ENCODE assay signal across 9 mouse cellular contexts in the genomic region with DNA sequence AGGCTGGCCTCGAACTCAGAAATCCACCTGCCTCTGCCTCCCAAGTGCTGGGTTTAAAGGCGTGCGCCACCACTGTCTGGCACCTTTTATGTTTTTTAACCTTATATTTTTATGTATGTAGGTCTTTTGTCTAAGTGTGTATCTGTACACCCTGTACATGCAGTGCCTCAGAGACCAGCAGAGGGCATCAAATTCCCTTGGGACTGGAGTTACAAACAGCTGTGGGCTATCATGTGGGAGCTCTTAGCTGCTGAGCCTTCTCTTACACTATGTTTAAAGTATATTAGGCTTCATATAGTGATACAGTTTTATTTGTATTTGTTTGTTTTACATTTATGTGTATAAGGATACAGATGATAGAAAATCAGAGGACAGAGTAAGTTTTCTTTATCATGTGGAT. TPM values are rescaled to one million over a fixed set of nuclear protein-coding genes. Genes with fewer than 3 reads are reported as not detected.
DNase-seq lines count a peak whose midpoint lies in the region; ATAC-seq and TF ChIP-seq lines count a peak whose summit lies in the region.
"Had no signal": no experiment of that assay in that cellular context is flagged by ENCODE, and none has a peak within 500 bp of the region (broad histone marks: within the 10 kb centered on the region; RNA-seq: fewer than 3 reads in every experiment).

No protein-coding gene starts in this region.

- H3K9me3 ChIP-seq in hindbrain, embryonic 14.5 days (ENCODE audit: control insufficient read depth, low read length) = no peaks in the 10 kb centered on the region
- H3K9me3 ChIP-seq in hindbrain, embryonic 12.5 days (replicated peaks) = no peaks in the 10 kb centered on the region
- H3K9me3 ChIP-seq in lung, embryonic 14.5 days (ENCODE audit: low read depth, low read length) = no peaks in the 10 kb centered on the region
- no peaks in the 10 kb centered on the region for H3K9me3 ChIP-seq in hindbrain, embryonic 16.5 days (ENCODE audit: control insufficient read depth, low read length)
- H3K9me3 ChIP-seq: heart, embryonic 15.5 days; lung, embryonic 15.5 days had no signal

- ATAC-seq in hindbrain, embryonic 14.5 days (ENCODE audit: low FRiP score) = no peak
- ATAC-seq in hindbrain, embryonic 12.5 days (ENCODE audit: low FRiP score) = no peak
- ATAC-seq in Patski = no peak
- peak; percentile 83 for ATAC-seq in lung, embryonic 14.5 days (ENCODE audit: insufficient read depth)
- ATAC-seq in activated CD4-positive, CD25-positive, alpha-beta regulatory T cell, adult 4 months = no peak
- ATAC-seq in hindbrain, embryonic 16.5 days = no peak

- peak; percentile 50 for DNase-seq in hindbrain, embryonic 14.5 days (ENCODE audit: low spot score)
- DNase-seq in CD4-positive helper T cell, adult 2 months (ENCODE audit: low read depth, low spot score) = peak; percentile 12
- DNase-seq in Patski (ENCODE audit: low read depth, low spot score) = no peak
- DNase-seq in lung, embryonic 14.5 days = peak; percentile 73

- no peak overlapping the region for H3K27ac ChIP-seq in hindbrain, embryonic 14.5 days
- no peak overlapping the region for H3K27ac ChIP-seq in hindbrain, embryonic 12.5 days
- H3K27ac ChIP-seq in lung, embryonic 14.5 days (ENCODE audit: low read depth) = no peak overlapping the region
- no peak overlapping the region for H3K27ac ChIP-seq in hindbrain, embryonic 16.5 days (ENCODE audit: low read depth, low read length)
- H3K27ac ChIP-seq: heart, embryonic 15.5 days; lung, embryonic 15.5 days had no signal

- no peak overlapping the region for H3K9ac ChIP-seq in hindbrain, embryonic 14.5 days
- H3K9ac ChIP-seq in hindbrain, embryonic 12.5 days = no peak overlapping the region
- no peak overlapping the region for H3K9ac ChIP-seq in lung, embryonic 14.5 days
- no peak overlapping the region for H3K9ac ChIP-seq in hindbrain, embryonic 16.5 days (ENCODE audit: low read depth, low read length)
- H3K9ac ChIP-seq: heart, embryonic 15.5 days; lung, embryonic 15.5 days had no signal

- CTCF ChIA-PET in Patski (lab: Charles Lee) = interaction anchor here (3.2 kb wide), 1 partner anchor 9 kb away, joined by 15 read pairs; no protein-coding TSS in a partner anchor

- 99% methylated on average over 3 of the region's 3 CpGs for WGBS in hindbrain, embryonic 14.5 days
- 96% methylated on average over 3 of the region's 3 CpGs for WGBS in hindbrain, embryonic 12.5 days
- WGBS in lung, embryonic 14.5 days = 95% methylated on average over 3 of the region's 3 CpGs
- 97% methylated on average over 3 of the region's 3 CpGs for whole genome bisulfite sequencing in hindbrain, embryonic 16.5 days

- in situ Hi-C loops in Patski (cut with MboI; ENCODE audit: low pct_unique_long_range_greater_than_20kb) = loop anchor here (25.0 kb wide), 1 partner anchor 483 kb away; a partner anchor contains a TSS

- no peak overlapping the region for H3K4me2 ChIP-seq in hindbrain, embryonic 14.5 days (replicated peaks)
- no peak overlapping the region for H3K4me2 ChIP-seq in hindbrain, embryonic 12.5 days (replicated peaks)
- no peak overlapping the region for H3K4me2 ChIP-seq in lung, embryonic 14.5 days
- H3K4me2 ChIP-seq in hindbrain, embryonic 16.5 days (ENCODE audit: low read length) = no peak overlapping the region
- H3K4me2 ChIP-seq: heart, embryonic 15.5 days; lung, embryonic 15.5 days had no signal

- POLR2A ChIA-PET in Patski (lab: Charles Lee) = no interaction called here

- no peaks in the 10 kb centered on the region for H3K27me3 ChIP-seq in hindbrain, embryonic 14.5 days (ENCODE audit: control insufficient read depth, insufficient read depth, low read length)
- H3K27me3 ChIP-seq in hindbrain, embryonic 12.5 days = no peaks in the 10 kb centered on the region
- H3K27me3 ChIP-seq in Patski = no peaks in the 10 kb centered on the region
- no peaks in the 10 kb centered on the region for H3K27me3 ChIP-seq in lung, embryonic 14.5 days (ENCODE audit: insufficient read depth, low read length)
- no peaks in the 10 kb centered on the region for H3K27me3 ChIP-seq in hindbrain, embryonic 16.5 days (replicated peaks; ENCODE audit: control insufficient read depth, insufficient read depth, low read length)
- H3K27me3 ChIP-seq: heart, embryonic 15.5 days; lung, embryonic 15.5 days had no signal

- no peaks in the 10 kb centered on the region for H3K4me1 ChIP-seq in hindbrain, embryonic 14.5 days (replicated peaks; ENCODE audit: control insufficient read depth, insufficient read depth, low read length)
- no peaks in the 10 kb centered on the region for H3K4me1 ChIP-seq in hindbrain, embryonic 12.5 days
- no peaks in the 10 kb centered on the region for H3K4me1 ChIP-seq in lung, embryonic 14.5 days (ENCODE audit: insufficient read depth)
- H3K4me1 ChIP-seq in hindbrain, embryonic 16.5 days (ENCODE audit: control insufficient read depth, insufficient read depth, low read depth, low read length) = no peaks in the 10 kb centered on the region
- H3K4me1 ChIP-seq: heart, embryonic 15.5 days; lung, embryonic 15.5 days had no signal

- peak; percentile 62 for TF ChIP-seq CTCF in Patski (IDR thresholded peaks at IDR 0.05)
- peak; percentile 48 for TF ChIP-seq CTCF in lung, embryonic 14.5 days (IDR thresholded peaks at IDR 0.05; ENCODE audit: low read depth)

- peaks cover 93% of the 10 kb centered on the region for H3K36me3 ChIP-seq in hindbrain, embryonic 14.5 days (replicated peaks; ENCODE audit: control insufficient read depth, insufficient read depth)
- H3K36me3 ChIP-seq in hindbrain, embryonic 12.5 days = peaks cover 82% of the 10 kb centered on the region
- H3K36me3 ChIP-seq in lung, embryonic 14.5 days (ENCODE audit: insufficient read depth) = peaks cover 83% of the 10 kb centered on the region
- peaks cover 32% of the 10 kb centered on the region for H3K36me3 ChIP-seq in hindbrain, embryonic 16.5 days (ENCODE audit: control insufficient read depth, insufficient read depth, low read length)

- no peak overlapping the region for H3K4me3 ChIP-seq in hindbrain, embryonic 14.5 days (replicated peaks; ENCODE audit: low read length)
- H3K4me3 ChIP-seq in hindbrain, embryonic 12.5 days = no peak overlapping the region
- no peak overlapping the region for H3K4me3 ChIP-seq in lung, embryonic 14.5 days (ENCODE audit: low read depth, low read length)
- no peak overlapping the region for H3K4me3 ChIP-seq in hindbrain, embryonic 16.5 days (ENCODE audit: low read length)
- H3K4me3 ChIP-seq: heart, embryonic 15.5 days; lung, embryonic 15.5 days had no signal

RNA-seq across cellular contexts. Expression of a gene that starts 45.6 kb away (rescaled TPM):
- polyA plus RNA-seq in hindbrain, embryonic 14.5 days (2014; fragmentation: Nextera tagmentation; extraction: Ambion mirVana) = 7.0 and 8.6 TPM in 2 replicates
- polyA plus RNA-seq in hindbrain, embryonic 12.5 days (2016; fragmentation: Nextera tagmentation; extraction: Ambion mirVana) = 2.0 and 2.1 TPM in 2 replicates
- polyA plus RNA-seq in Patski (2021) = 0.14 TPM
- 0.70 and 0.71 TPM in 2 replicates for polyA plus RNA-seq in lung, embryonic 14.5 days (2014; fragmentation: Nextera tagmentation; extraction: Ambion mirVana)
- under 1 TPM in 1 of 2 experiments, not detected in 1; 0.14 TPM for polyA plus RNA-seq in activated CD4-positive, CD25-positive, alpha-beta regulatory T cell, adult 4 months (2017; shearing (Covaris generic))
- polyA plus RNA-seq in hindbrain, embryonic 16.5 days (2015; fragmentation: Nextera tagmentation; extraction: Ambion mirVana) = 7.0 and 7.4 TPM in 2 replicates

RNA-seq across cellular contexts. Expression of a gene that starts 54.7 kb away (rescaled TPM):
- polyA plus RNA-seq in hindbrain, embryonic 14.5 days (2014; fragmentation: Nextera tagmentation; extraction: Ambion mirVana) = 21.7 and 24.7 TPM in 2 replicates
- polyA plus RNA-seq in hindbrain, embryonic 12.5 days (2016; fragmentation: Nextera tagmentation; extraction: Ambion mirVana) = 46.3 and 54.4 TPM in 2 replicates
- polyA plus RNA-seq in Patski (2021) = 37.6 TPM
- polyA plus RNA-seq in lung, embryonic 14.5 days (2014; fragmentation: Nextera tagmentation; extraction: Ambion mirVana) = 46.3 and 53.3 TPM in 2 replicates
- polyA plus RNA-seq in activated CD4-positive, CD25-positive, alpha-beta regulatory T cell, adult 4 months (2017; shearing (Covaris generic)) = 1 to 10 TPM; 6.7 to 6.9 TPM
- 16.5 and 20.6 TPM in 2 replicates for polyA plus RNA-seq in hindbrain, embryonic 16.5 days (2015; fragmentation: Nextera tagmentation; extraction: Ambion mirVana)
